In the genomic region with DNA sequence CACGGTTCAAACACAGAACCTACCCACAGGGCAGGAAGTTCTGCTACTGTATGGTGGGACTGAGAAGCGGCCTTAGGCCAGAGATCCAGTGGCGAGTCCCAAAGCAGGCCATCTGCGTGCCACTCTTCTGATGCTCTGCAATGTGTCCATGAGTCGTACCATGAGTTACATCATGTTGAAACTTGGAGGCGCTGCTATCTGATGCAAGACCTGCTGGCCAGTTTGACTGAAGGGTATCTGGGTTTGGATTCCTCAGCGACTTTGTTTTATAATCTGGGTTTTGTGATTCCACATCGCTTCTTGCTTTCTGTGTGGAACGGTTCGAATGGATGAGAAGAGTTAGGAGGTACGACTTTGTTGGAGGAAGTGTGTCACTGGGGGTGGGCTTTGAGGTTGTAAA, we compare ENCODE assay signal across 25 mouse cellular contexts. TPM values are rescaled to one million over a fixed set of nuclear protein-coding genes. Genes with fewer than 3 reads are reported as not detected.
DNase-seq lines count a peak whose midpoint lies in the region; ATAC-seq and TF ChIP-seq lines count a peak whose summit lies in the region.
"Had no signal": no experiment of that assay in that cellular context is flagged by ENCODE, and none has a peak within 500 bp of the region (broad histone marks: within the 10 kb centered on the region; RNA-seq: fewer than 3 reads in every experiment).

No protein-coding gene starts in this region.

- TF ChIP-seq POLR2A in heart, adult 2 months (IDR thresholded peaks at IDR 0.05; ENCODE audit: insufficient read depth, low read depth, low read length), result no peak

- H3K27me3 ChIP-seq in heart, adult 2 months (ENCODE audit: control insufficient read depth, insufficient read depth, low read length), result no peaks in the 10 kb centered on the region
- H3K27me3 ChIP-seq: embryonic facial prominence, embryonic 15.5 days; heart, embryonic 12.5 days had no signal

- no peak overlapping the region for H3K4me3 ChIP-seq in heart, adult 2 months
- H3K4me3 ChIP-seq: embryonic facial prominence, embryonic 15.5 days; erythroblast, embryonic 14.5 days; forebrain, embryonic 10.5 days; gastrocnemius, adult 2 months; heart, embryonic 12.5 days; hindbrain, embryonic 10.5 days had no signal

- no peak overlapping the region for H3K27ac ChIP-seq in heart, adult 2 months
- H3K27ac ChIP-seq: embryonic facial prominence, embryonic 15.5 days; forebrain, embryonic 10.5 days; gastrocnemius, adult 2 months; hindbrain, embryonic 10.5 days; hindbrain, embryonic 14.5 days had no signal

- H3K36me3 ChIP-seq in heart, adult 2 months (ENCODE audit: control insufficient read depth, insufficient read depth, low read length), result peaks cover 2% of the 10 kb centered on the region; the same call in 1 of the 2 replicates
- H3K36me3 ChIP-seq: G1E; hindbrain, embryonic 10.5 days had no signal

- 91% methylated on average over 11 of the region's 11 CpGs for WGBS in heart, adult 2 months

- intact Hi-C loops in heart, adult 2 months (cut with DNase I), result loop anchor here (10.0 kb wide), 1 partner anchor 620 kb away; no protein-coding TSS in a partner anchor

- H3K79me2 ChIP-seq in heart, adult 2 months (replicated peaks; ENCODE audit: control insufficient read depth, insufficient read depth, low read length), result no peaks in the 10 kb centered on the region

- peak; percentile 44; the same call in 1 of the 2 replicates for ATAC-seq in megakaryocyte progenitor cell, adult 5-6 weeks (replicated peaks; ENCODE audit: poor library complexity)
- ATAC-seq: forebrain, embryonic 14.5 days had no signal

- TF ChIP-seq EP300 in heart, adult 2 months (IDR thresholded peaks at IDR 0.05; ENCODE audit: insufficient read depth, low read depth, low read length), result no peak

- TF ChIP-seq CTCF in heart, adult 2 months (IDR thresholded peaks at IDR 0.05), result no peak

- DNase-seq in heart, adult 11 months, result peak; percentile 76
- DNase-seq in heart, adult 2 months, result no peak
- peak; percentile 21 for DNase-seq in testis, postnatal 10 days (ENCODE audit: low spot score)
- DNase-seq in testis, postnatal 14 days (ENCODE audit: low spot score), result no peak
- DNase-seq in cerebellum, adult 11-12 months, result no peak
- no peak for DNase-seq in c-Kit-positive CD71-positive TER-119-positive erythroid progenitor cells, embryonic 14.5 days (ENCODE audit: low spot score)
- DNase-seq: adrenal gland, postnatal 25 days; cerebellum, adult 8-10 months; cerebellum, postnatal 14 days; embryo, embryonic 11 days; gastrocnemius, adult 2 months; gastrocnemius, postnatal 25 days had no signal

- 0 out of 2 replicates have a peak, but pooled peaks cover 3% of the 10 kb centered on the region for H3K4me1 ChIP-seq in heart, adult 2 months (ENCODE audit: control insufficient read depth, insufficient read depth, low read length)
- H3K4me1 ChIP-seq: forebrain, embryonic 10.5 days; hindbrain, embryonic 10.5 days had no signal

- no peak overlapping the region for H3K9ac ChIP-seq in heart, adult 2 months (ENCODE audit: low read depth, low read length)
- H3K9ac ChIP-seq: embryonic facial prominence, embryonic 15.5 days; heart, embryonic 12.5 days; hindbrain, embryonic 14.5 days had no signal

RNA-seq across cellular contexts. Expression of gene Gtf2a1l, which starts 23.2 kb away (rescaled TPM):
- not detected for total RNA-seq in heart, adult 2 months (2021)
- polyA plus RNA-seq in heart, adult 2 months (2012; rRNA removed), result 0.14 and 0.23 TPM in 2 replicates
- total RNA-seq in megakaryocyte progenitor cell, adult 5-6 weeks (2015), result not detected in 2 replicates
- not detected in 2 replicates for total RNA-seq in megakaryocyte progenitor cell, adult 5-6 weeks (2017)
- total RNA-seq: adrenal gland, postnatal 25 days; common myeloid progenitor, adult 5-6 weeks; G1E; gastrocnemius, adult 2 months; gastrocnemius, postnatal 25 days; heart, adult 8-10 months; heart, postnatal 25 days had no signal
- polyA plus RNA-seq: embryonic facial prominence, embryonic 11.5 days; erythroblast, embryonic 14.5 days; forebrain, embryonic 10.5 days; forebrain, embryonic 14.5 days; G1E had no signal

RNA-seq across cellular contexts. Expression of gene Ston1, which starts 47.8 kb away (rescaled TPM):
- 10 to 100 TPM; 18.9 to 21.8 TPM for total RNA-seq in heart, adult 2 months (2021)
- polyA plus RNA-seq in heart, adult 2 months (2012; rRNA removed), result 9.4 and 16.8 TPM in 2 replicates
- total RNA-seq in megakaryocyte progenitor cell, adult 5-6 weeks (2015), result not detected in 2 replicates
- not detected in 2 replicates for total RNA-seq in megakaryocyte progenitor cell, adult 5-6 weeks (2017)
- total RNA-seq: common myeloid progenitor, adult 5-6 weeks had no signal
- polyA plus RNA-seq: erythroblast, embryonic 14.5 days had no signal

Comparison
In these comparisons a context has a peak if more than half of its experiments do, and no peak if none do; other contexts are left out.
1. DNase-seq: peak in heart, adult 11 months (single experiment) and testis, postnatal 10 days (single experiment); none in heart, adult 2 months (0 of 2), testis, postnatal 14 days (single experiment), cerebellum, adult 11-12 months (single experiment) and c-Kit-positive CD71-positive TER-119-positive erythroid progenitor cells, embryonic 14.5 days (single experiment).
2. RNA of gene Ston1, which starts 47.8 kb away (total RNA-seq): 18.9 to 21.8 TPM in heart, adult 2 months; not detected in megakaryocyte progenitor cell, adult 5-6 weeks; every median in the first group is over 10 times any median in the second.